Mouse (Mus musculus) kidney, embryonic 16.5 days (tissue): ENCODE data around the gene Tymp. TPM values are rescaled to one million over a fixed set of nuclear protein-coding genes. Genes with fewer than 3 reads are reported as not detected.

Experiments used
- ATAC-seq: fragments of 200-750 bp; cut with Nextera tagmentation; 2 replicates; pipeline ENCODE4 v1.8.0; 2017; ENCODE audit warnings: moderate TSS enrichment; ENCODE audit not compliant: low FRiP score, low TSS enrichment
- H3K27ac ChIP-seq: fragments of 300-500 bp; sonication (generic); 2 replicates; pipeline ENCODE4 v1.5.1; 2014; ENCODE audit warnings: low read length
- H3K27me3 ChIP-seq: fragments of 300-500 bp; sonication (generic); 2 replicates; pipeline ENCODE4 v1.6.1; 2014; ENCODE audit warnings: low read length, control low read depth, mixed read lengths; ENCODE audit not compliant: insufficient read depth
- H3K36me3 ChIP-seq: fragments of 300-500 bp; sonication (generic); 2 replicates; pipeline ENCODE4 v1.6.1; 2014; ENCODE audit warnings: low read length, control low read depth, mixed read lengths; ENCODE audit not compliant: insufficient read depth
- H3K4me1 ChIP-seq: fragments of 300-500 bp; sonication (generic); 2 replicates; pipeline ENCODE4 v1.6.1; 2014; ENCODE audit warnings: low read length, control low read depth, mixed read lengths; ENCODE audit not compliant: insufficient read depth
- H3K4me2 ChIP-seq: fragments of 300-500 bp; sonication (generic); replicated peaks from 2 replicates; pipeline ENCODE4 v1.6.1; 2014; ENCODE audit warnings: low read depth, low read length
- H3K4me3 ChIP-seq: fragments of 300-500 bp; sonication (generic); 2 replicates; pipeline ENCODE4 v1.5.1; 2014; ENCODE audit warnings: mild to moderate bottlenecking, low read length
- H3K9ac ChIP-seq: fragments of 300-500 bp; sonication (generic); replicated peaks from 2 replicates; pipeline ENCODE4 v1.6.1; 2014; ENCODE audit warnings: low read length
- H3K9me3 ChIP-seq: fragments of 300-500 bp; sonication (generic); 2 replicates; pipeline ENCODE4 v1.6.1; 2016; ENCODE audit warnings: low read length, control low read depth
- WGBS: fragments of 180-500 bp; shearing (Covaris S2); extraction: QIAGEN DNeasy Blood & Tissue Kit; methylation state at CpG from one replicate; pipeline ENCODE4 v1.1.7; 2014; 5-methylcytosine and 5-hydroxymethylcytosine counted together
- polyA plus RNA-seq: library from polyadenylated mRNA; unstranded; fragments of >200 nt; fragmentation: Nextera tagmentation; extraction: Ambion mirVana; gene quantifications from 2 replicates; pipeline ENCODE4 v1.2.1, GENCODE M21; 2015

The Tymp gene
- polyA plus RNA-seq, 1 experiment from 2014 or later: 1.9 TPM

DNA sequence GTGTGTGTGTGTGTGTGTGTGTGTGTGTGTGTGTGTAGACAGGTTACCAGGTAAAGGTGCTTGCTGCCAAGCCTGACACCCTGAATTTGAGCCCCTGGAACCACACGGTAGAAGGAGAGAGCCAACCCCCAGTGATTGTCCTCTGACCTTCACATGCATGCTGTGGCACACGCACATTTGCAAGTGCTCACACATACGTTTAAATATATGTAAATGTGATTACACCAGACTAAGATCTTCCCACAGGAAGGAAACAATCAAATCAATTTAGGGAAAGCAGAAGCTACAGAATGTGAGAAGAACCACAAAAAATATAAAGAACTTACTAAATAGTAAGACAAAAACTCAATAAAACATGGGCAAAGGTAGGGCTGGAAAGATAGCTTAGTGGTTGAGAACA is 36.7 kb downstream of the Tymp start:
- no peaks in the 10 kb centered on the region for H3K27me3 ChIP-seq
- no peak overlapping the region for H3K27ac ChIP-seq
- no peaks in the 10 kb centered on the region for H3K9me3 ChIP-seq
- ATAC-seq: no peak
- H3K4me2 ChIP-seq: no peak overlapping the region
- H3K4me1 ChIP-seq: no peaks in the 10 kb centered on the region
- H3K9ac ChIP-seq: no peak overlapping the region
- H3K36me3 ChIP-seq: no peaks in the 10 kb centered on the region
- no peak overlapping the region for H3K4me3 ChIP-seq
- 85% methylated on average over 3 of the region's 3 CpGs for WGBS

DNA sequence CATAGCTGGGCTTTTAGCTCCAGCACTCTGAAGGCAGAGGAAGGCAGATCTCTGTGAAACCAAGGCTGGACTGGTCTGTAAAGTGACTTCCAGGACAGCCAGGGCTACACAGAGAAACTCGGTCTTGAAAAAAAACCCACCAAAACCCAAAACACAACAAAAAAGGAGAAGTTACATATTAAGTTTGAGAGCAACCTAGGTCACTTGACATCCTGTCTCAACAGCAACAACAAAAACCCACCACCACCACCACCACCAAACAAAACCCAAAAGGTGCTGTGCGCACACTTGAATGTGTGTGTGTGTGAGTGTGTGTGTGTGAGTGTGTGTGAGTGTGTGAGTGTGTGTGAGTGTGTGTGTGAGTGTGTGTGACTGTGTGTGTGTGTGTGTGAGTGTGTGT is 37.1 kb downstream of the Tymp start:
- Histone ChIP-seq H3K27ac (no peak overlapping the region), H3K4me2 (no peak overlapping the region), H3K4me3 (no peak overlapping the region), H3K27me3 (no peaks in the 10 kb centered on the region), H3K9ac (no peak overlapping the region), H3K9me3 (no peaks in the 10 kb centered on the region), H3K4me1 (no peaks in the 10 kb centered on the region), H3K36me3 (no peaks in the 10 kb centered on the region)
- 83% methylated on average over 2 of the region's 2 CpGs for WGBS
- no peak for ATAC-seq

DNA sequence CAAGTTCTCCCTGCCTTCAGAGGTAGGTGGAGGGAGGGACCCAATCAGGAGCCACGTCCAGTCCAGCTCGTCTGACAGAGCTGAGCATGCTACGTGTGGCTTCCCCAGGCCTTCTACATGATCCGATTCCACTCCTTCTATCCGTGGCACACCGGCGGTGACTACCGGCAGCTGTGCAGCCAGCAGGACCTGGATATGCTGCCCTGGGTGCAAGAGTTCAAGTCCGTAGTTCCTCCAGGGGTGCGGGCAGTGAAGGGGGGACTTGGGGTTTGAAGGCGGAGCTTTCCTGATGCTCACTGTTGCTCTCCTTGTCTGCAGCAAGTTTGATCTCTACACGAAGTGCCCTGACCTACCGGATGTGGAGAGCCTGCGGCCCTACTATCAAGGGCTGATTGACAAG is 40.4 kb downstream of the Tymp start:
- H3K4me1 ChIP-seq: no peaks in the 10 kb centered on the region
- no peak overlapping the region for H3K4me3 ChIP-seq
- H3K36me3 ChIP-seq: no peaks in the 10 kb centered on the region
- H3K9me3 ChIP-seq: no peaks in the 10 kb centered on the region
- H3K27me3 ChIP-seq: no peaks in the 10 kb centered on the region
- no peak overlapping the region for H3K27ac ChIP-seq
- no peak overlapping the region for H3K9ac ChIP-seq
- no peak overlapping the region for H3K4me2 ChIP-seq
- 81% methylated on average over 14 of the region's 14 CpGs for WGBS
- no peak for ATAC-seq

DNA sequence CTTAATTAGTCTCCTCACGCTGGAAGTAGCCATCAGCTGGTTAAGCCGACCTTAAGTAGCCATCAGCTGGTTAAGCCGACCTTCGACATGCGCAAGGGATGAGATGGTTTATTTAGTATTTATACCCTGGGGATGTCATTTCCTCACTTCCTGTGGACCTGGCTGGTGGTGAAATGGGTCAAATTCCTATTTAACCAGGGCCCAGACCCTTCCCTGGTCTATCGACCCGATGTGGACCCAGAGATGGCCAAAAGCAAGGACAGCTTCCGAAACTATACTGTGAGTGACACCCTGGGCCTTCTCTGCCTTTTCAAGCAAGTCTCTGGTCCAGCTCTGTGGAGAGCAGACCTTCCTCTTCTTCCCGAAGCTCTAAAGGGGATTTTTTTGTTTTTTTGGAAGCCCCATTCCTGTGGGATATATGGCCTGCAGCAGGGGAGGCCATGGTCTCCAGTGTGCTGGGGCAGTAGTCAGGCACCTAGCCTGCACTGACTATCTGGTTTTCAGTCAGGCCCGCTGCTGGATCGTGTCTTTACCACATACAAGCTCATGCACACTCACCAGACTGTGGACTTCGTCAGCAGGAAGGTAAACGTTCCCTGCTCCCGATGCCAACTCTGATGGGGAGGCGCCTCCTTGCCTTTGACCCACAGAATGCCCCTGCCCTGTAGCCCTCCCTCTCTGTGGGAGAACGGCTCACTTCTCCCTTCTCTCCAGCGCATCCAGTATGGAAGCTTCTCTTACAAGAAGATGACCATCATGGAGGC is 41.9 kb downstream of the Tymp start:
- Histone ChIP-seq H3K36me3 (no peaks in the 10 kb centered on the region), H3K9me3 (no peaks in the 10 kb centered on the region), H3K4me3 (no peak overlapping the region), H3K4me2 (no peak overlapping the region), H3K27me3 (no peaks in the 10 kb centered on the region), H3K27ac (no peak overlapping the region), H3K4me1 (no peaks in the 10 kb centered on the region), H3K9ac (no peak overlapping the region)
- no peak for ATAC-seq
- WGBS: 80% methylated on average over 17 of the region's 17 CpGs

DNA sequence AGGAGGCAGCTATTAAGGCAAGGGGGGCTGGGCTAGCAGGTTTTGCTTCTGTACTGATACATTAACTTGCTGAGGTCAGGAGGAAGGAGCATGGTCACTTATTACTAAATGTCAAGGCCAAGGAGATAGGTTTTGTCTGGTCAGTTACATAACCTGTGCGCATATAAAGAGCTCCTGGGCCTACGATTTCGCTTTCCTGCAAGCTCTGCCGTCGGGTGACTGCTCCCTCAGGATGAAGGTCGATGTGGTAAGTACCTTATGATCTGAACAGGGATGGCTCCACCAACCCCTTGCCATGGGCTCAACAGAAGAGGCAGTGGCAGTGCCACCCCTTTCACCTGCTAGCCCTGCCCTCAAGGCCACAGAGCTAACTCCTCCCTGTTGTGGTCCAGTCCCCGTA is 42.6 kb downstream of the Tymp start, which contains the start of gene Miox:
Gene Miox (plus strand): TSS at position 128 of the 400 bp plus-strand sequence.
- ATAC-seq: no peak
- H3K4me2 ChIP-seq: no peak within 1 kb of the TSS
- H3K9me3 ChIP-seq: no peaks in the 10 kb centered on the region
- H3K4me1 ChIP-seq: no peaks in the 10 kb centered on the region
- no peak within 1 kb of the TSS for H3K9ac ChIP-seq
- H3K27me3 ChIP-seq: no peaks in the 10 kb centered on the region
- H3K27ac ChIP-seq: no peak within 1 kb of the TSS
- H3K4me3 ChIP-seq: no peak within 1 kb of the TSS
- H3K36me3 ChIP-seq: no peaks in the 10 kb centered on the region
- 83% methylated on average over 7 of the region's 7 CpGs for WGBS

DNA sequence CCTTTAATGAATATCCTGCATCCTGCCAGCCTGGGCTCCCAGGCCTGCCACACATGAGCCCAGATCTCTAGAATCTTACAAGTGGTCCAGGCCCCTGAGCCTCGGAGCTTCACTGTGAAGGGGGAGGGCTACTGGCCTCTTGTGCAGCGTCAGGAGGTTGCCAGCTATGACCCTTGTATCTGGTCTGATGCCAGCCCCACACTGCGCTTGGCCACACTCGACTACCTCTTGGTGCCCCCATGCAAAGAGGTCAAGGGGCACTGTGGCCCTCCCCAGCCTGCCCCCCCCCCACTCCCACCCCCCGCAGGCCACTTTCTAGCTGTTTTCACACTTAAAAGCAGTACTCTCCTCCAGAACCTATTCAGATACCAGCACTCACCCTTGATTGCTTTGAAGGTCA is 50.4 kb downstream of the Tymp start:
- no peaks in the 10 kb centered on the region for H3K9me3 ChIP-seq
- 66% methylated on average over 5 of the region's 5 CpGs for WGBS

DNA sequence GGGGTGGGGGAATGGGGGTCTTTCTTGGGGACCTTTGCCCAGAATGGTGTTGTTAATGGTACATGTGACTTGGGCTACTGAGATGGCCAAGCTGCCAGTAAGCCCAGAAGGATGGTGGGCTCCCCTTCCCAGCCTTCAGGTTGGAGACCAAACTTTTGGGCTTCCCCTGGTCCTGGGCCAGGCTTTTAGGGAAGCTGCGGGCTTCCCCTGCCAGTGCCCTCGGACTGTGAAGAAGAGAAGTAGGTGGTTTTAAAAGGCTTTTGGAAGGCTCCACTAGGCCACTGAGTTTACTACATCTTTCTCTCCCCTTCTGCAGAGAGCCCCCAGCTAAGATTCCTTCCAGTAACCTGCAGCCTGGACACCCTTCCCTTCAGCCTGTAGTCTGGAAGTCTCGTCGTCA is 53.2 kb downstream of the Tymp start:
- Histone ChIP-seq H3K36me3 (no peaks in the 10 kb centered on the region), H3K4me3 (0 out of 2 replicates have a peak overlapping the region, but pooled peaks have one; percentile 38), H3K9me3 (no peaks in the 10 kb centered on the region), H3K9ac (no peak overlapping the region), H3K27me3 (peaks cover 9% of the 10 kb centered on the region), H3K4me1 (peaks cover 5% of the 10 kb centered on the region; the same call in 1 of the 2 replicates), H3K4me2 (peak overlapping the region; percentile 57; the same call in 1 of the 2 replicates), H3K27ac (no peak overlapping the region)
- 81% methylated on average over 4 of the region's 4 CpGs for WGBS
- ATAC-seq: no peak

More for the DNA sequence above, 50.4 kb downstream of the Tymp start:
- Histone ChIP-seq H3K27me3 (peaks cover 9% of the 10 kb centered on the region), H3K4me1 (peaks cover 5% of the 10 kb centered on the region; the same call in 1 of the 2 replicates), H3K36me3 (no peaks in the 10 kb centered on the region), H3K27ac (no peak overlapping the region), H3K4me2 (no peak overlapping the region), H3K9ac (no peak overlapping the region), H3K4me3 (no peak overlapping the region)
- ATAC-seq: no peak

DNA sequence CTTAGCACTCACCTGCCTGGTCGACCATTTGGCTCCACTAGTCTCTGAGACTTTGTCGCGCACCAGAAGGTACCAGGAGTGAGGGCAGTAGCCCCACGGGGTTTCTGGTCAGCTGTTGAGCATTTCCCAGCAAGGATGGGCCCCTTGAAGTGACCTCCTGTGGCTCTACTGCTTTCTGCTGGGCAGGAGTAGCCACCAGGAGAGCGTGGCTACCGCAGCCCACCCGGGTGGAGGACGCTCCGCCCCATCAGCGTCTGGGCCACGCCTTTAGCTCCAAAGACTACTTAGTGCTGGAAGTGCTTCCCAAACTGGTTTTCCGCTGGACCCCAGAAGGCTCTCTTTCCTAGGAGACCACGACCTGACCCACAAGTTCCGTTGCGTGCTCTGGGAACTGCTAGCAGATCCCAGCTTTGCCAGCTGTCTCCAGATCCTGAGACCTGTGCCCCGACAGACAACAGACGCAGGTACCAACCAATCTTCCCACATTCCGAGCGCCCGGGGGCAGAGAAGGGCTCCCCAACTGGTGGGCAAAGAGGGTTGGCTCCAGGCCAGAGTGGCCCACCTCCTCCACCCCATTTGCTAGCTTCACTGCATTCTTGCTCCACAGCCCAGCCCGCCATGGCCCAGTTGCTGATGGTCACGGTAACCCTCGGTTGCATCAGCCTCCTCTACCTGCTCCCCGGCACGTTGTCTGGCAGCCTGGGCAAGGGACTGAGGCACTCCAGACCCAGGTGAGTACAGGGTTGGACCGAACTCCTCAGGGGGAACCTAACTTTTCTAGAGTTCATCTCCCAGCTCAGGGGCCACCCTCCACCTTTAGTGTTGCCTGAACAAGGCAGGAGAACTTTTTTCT is 53.9 kb downstream of the Tymp start, which contains the start of gene Adm2:
Gene Adm2 (plus strand): TSS at position 51 of the 853 bp plus-strand sequence.
- Histone ChIP-seq H3K27me3 (peaks cover 9% of the 10 kb centered on the region), H3K36me3 (no peaks in the 10 kb centered on the region), H3K4me3 (peak within 1 kb of the TSS; percentile 38), H3K4me1 (peaks cover 5% of the 10 kb centered on the region; the same call in 1 of the 2 replicates), H3K4me2 (peak within 1 kb of the TSS; percentile 57), H3K9ac (peak within 1 kb of the TSS; percentile 43), H3K27ac (no peak within 1 kb of the TSS), H3K9me3 (no peaks in the 10 kb centered on the region)
- WGBS: 4% methylated on average over 24 of the region's 26 CpGs
- peak; percentile 67 for ATAC-seq
